Mouse (Mus musculus) layer of hippocampus, postnatal 25 days (tissue): ENCODE results near the gene H2-Q6. TPM values are rescaled to one million over a fixed set of nuclear protein-coding genes. Genes with fewer than 3 reads are reported as not detected.
A peak's percentile ranks its signal among the peaks of the same experiment; 100 is the strongest.
"Not testable (repeated sequence)": the region's sequence is repeated elsewhere in the genome, so short reads cannot be mapped to it uniquely, and the experiment has no call there.

ENCODE experiments used
- DNase-seq, 2 experiments: peaks; one replicate each; pipeline ENCODE4 v3.0.0; 2022; ENCODE audit warnings: mixed read lengths in 2 of 2, low spot score in 1 of 2; ENCODE audit errors: extremely low spot score in 1 of 2
- total RNA-seq, 2 experiments: library from RNA; stranded (reverse); gene quantifications; 2 replicates each; pipeline ENCODE4 v1.2.3; 2021

Gene H2-Q6
- total RNA-seq, 2 experiments from 2014 or later: not detected

DNA sequence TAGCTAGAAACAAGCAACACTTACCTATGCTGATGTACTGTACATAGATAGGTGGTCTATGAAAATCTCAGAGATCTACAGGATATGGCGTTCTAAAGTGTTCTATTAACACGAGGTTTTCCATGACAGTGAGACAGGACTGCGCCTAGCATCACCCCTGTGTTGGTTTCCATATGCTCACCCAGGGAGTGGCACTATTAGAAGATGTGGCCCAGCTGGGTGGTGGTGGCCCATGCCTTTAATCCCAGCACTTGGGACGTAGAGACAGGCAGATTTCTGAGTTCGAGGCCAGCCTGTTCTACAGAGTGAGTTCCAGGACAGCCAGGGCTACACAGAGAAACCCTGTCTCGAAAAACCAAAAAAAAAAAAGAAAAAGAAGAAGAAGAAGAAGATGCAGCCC lies 6.0 kb downstream of the H2-Q6 start:
- DNase-seq: not testable (repeated sequence)

DNA sequence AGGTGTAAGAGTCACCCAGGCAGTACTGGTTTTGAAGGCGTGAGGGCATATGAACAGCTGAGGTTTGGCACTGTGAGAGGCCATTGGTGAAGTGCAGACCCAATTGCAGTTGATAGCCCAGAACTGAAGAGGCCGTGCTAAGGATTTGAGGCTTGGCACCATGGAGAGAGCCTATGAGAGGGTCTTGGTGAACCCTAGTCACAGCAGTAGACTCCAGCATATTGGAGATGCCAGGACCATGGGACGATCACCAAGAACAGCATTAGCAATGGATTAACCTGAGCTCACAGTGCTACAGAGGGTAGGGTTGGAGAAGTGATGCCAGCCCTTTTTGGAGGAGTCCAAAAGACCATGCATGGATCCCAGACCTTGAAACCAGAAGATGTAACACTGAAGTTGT lies 7.5 kb downstream of the H2-Q6 start:
- DNase-seq: not testable (repeated sequence)

- DNase-seq: peak in 1 of 2 experiments; percentile 15
These were observed 10.2 kb downstream of the H2-Q6 start for GRCm38 (mm10) chr17:35434836-35435235.

DNA sequence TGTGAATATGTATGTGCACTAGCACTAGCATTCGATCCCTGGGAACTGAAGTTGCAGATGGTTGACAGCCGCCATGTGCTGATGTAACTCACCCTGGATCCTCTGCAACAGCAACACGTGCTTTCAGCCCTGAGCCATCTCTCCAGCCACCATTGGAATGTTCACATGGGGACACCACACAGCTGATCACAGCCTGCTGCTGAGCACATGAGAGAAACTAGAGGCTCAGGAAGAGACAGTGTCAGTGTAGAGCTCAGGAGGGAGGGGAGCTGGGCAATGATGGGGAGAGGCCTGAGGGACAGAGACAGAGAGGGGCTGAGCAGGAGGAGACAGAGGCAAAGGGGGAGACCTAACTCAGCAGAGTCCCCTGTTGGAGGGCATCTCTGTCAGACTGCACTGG lies 10.9 kb downstream of the H2-Q6 start:
- DNase-seq: not testable (repeated sequence)

- not testable (repeated sequence) for DNase-seq
These were observed 12.8 kb downstream of the H2-Q6 start for GRCm38 (mm10) chr17:35437386-35437936.

- not testable (repeated sequence) for DNase-seq
These were observed 13.7 kb downstream of the H2-Q6 start for GRCm38 (mm10) chr17:35438395-35438794.

DNA sequence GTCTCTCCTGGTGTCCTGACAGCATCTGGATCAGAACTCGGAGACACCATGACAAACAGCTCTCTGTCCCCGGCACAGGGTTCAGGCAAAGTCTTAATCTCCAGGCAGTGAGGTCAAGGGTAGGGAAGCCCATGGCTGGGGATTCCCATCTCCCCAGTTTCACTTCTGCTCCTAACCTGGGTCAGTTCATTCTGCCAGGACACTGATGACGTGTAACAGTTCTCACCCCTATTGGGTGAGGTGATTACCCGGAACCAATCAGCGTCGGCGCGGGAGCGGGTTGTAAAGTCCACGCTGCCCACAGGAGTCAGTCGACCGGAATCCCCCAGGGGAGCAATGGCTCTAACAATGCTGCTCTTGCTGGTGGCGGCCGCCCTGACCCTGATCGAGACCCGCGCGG lies 14.2 kb downstream of the H2-Q6 start, which contains the start of gene H2-Q7:
TSS of gene H2-Q7 (plus strand) at position 271 of the 400 bp plus-strand sequence.
- peak; percentile 40 to 43 for DNase-seq

DNA sequence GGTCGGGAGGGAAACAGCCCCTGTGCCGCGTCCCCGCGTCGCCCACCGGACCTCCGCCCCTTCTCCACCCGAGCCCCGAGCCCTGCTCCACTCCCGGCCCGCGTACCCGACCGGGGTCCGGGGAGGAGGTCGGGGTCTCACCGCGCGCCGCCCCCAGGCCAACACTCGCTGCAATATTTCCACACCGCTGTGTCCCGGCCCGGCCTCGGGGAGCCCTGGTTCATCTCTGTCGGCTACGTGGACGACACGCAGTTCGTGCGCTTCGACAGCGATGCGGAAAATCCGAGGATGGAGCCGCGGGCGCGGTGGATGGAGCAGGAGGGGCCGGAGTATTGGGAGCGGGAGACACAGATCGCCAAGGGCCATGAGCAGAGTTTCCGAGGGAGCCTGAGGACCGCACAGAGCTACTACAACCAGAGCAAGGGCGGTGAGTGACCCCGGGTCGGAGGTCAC lies 14.7 kb downstream of the H2-Q6 start:
- DNase-seq: not testable (repeated sequence)

- not testable (repeated sequence) for DNase-seq
These were observed 15.4 kb downstream of the H2-Q6 start for GRCm38 (mm10) chr17:35439925-35440645.

DNA sequence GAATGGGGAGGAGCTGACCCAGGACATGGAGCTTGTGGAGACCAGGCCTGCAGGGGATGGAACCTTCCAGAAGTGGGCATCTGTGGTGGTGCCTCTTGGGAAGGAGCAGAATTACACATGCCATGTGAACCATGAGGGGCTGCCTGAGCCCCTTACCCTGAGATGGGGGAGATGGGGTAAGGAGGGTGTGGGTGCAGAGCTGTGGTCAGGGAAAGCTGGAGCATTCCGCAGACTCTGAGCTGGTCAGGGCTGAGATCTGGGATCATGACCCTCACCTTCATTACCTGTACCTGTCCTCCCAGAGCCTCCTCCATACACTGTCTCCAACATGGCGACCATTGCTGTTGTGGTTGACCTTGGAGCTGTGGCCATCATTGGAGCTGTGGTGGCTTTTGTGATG lies 17.7 kb downstream of the H2-Q6 start:
- not testable (repeated sequence) for DNase-seq

- not testable (repeated sequence) for DNase-seq
These were observed 19.9 kb downstream of the H2-Q6 start for GRCm38 (mm10) chr17:35444510-35444909.

DNA sequence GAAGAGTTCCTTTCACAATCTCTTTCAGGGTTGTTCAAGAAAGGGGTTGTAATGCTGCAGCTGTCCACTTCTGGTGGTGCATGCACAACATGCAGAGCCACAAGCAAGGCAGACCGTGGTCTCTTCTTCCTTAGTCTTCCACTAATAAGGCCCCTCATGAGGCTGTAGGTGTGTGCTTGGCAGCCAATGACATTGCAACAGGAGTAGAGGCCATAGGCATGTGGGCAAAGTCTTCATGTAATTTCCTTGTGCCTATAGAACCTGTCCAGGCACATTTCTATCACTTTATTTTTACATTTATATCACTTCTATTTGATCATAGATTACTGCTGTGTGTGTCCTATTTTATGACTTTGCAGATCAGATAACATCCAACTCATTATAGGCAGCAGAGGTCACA lies 33.6 kb downstream of the H2-Q6 start:
- DNase-seq: not testable (repeated sequence)

DNA sequence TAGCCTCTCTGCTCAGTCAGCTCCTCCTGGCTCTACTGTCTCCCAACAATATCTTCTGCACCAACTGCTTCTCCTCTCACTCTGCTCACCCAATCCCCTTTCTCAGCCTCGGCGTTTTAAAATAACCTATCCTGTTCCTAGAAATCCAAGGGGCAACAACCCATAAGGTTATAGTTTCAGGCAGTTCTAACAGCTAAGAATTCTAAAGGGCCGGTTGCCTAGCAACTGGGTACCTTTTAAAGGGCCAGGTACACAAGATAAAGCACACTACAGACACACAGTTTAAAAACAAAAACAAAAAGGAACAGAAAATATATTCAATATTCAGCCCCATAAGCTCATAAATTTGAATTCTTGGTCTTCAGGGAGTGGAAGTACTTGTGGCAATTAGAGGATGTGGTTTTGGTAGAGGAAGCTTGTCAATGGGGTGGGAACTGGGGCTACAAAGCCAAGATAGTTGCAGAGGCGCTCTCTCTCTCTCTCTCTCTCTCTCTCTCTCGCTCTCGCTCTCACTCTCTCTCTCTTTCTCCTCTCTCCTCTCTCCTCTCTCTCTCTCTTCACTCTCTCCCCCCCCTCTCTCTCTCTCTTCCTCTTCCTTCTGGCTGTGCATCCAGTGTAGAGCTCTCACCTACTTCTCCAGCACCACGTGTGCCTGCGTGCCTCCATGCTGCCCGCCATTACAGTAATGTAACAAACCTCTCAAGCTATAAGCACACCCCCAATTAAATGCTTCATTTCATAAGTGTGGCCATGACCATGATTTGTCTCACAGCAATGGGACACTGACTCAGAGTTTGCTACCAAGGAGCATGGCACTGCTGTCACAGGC lies 36.1 kb downstream of the H2-Q6 start:
- not testable (repeated sequence) for DNase-seq

GRCm38 (mm10) chr17:35465651-35466050 lies 41.0 kb downstream of the H2-Q6 start:
- DNase-seq: not testable (repeated sequence)

GRCm38 (mm10) chr17:35468936-35469335 lies 44.3 kb downstream of the H2-Q6 start:
- DNase-seq: not testable (repeated sequence)

- DNase-seq: no peak
These were observed 45.4 kb downstream of the H2-Q6 start, which contains the start of gene H2-Q10 for GRCm38 (mm10) chr17:35469842-35470751. TSS of gene H2-Q10 (plus strand) at chr17:35470089.
